Mouse (Mus musculus) forebrain, embryonic 11.5 days (tissue): ENCODE measurements around the gene Vill. TPM values are rescaled to one million over a fixed set of nuclear protein-coding genes. Genes with fewer than 3 reads are reported as not detected.
A peak's percentile ranks its signal among the peaks of the same experiment; 100 is the strongest.

Source experiments
- ATAC-seq: fragments of 200-750 bp; cut with Nextera tagmentation; replicated peaks from 2 replicates; pipeline ENCODE4 v1.8.0; 2017; ENCODE audit warnings: moderate TSS enrichment; ENCODE audit not compliant: low FRiP score
- DNase-seq: peaks from one replicate; pipeline ENCODE4 v3.0.0-alpha.2; 2017; ENCODE audit warnings: low spot score
- H3K27ac ChIP-seq: fragments of 300-500 bp; sonication (generic); 2 replicates; pipeline ENCODE4 v1.5.1; 2014; ENCODE audit warnings: low read depth, low read length
- H3K27me3 ChIP-seq: fragments of 300-500 bp; sonication (generic); 2 replicates; pipeline ENCODE4 v1.6.1; 2014; ENCODE audit warnings: mild to moderate bottlenecking, low read length, mixed read lengths; ENCODE audit not compliant: control insufficient read depth, insufficient read depth
- H3K36me3 ChIP-seq: fragments of 300-500 bp; sonication (generic); 2 replicates; pipeline ENCODE4 v1.6.1; 2014; ENCODE audit warnings: mild to moderate bottlenecking, low read length, moderate library complexity, mixed read lengths; ENCODE audit not compliant: control insufficient read depth, insufficient read depth
- H3K4me1 ChIP-seq: fragments of 300-500 bp; sonication (generic); replicated peaks from 2 replicates; pipeline ENCODE4 v1.6.1; 2014; ENCODE audit warnings: low read length, mixed read lengths; ENCODE audit not compliant: control insufficient read depth, insufficient read depth
- H3K4me2 ChIP-seq: fragments of 300-500 bp; sonication (generic); 2 replicates; pipeline ENCODE4 v1.6.1; 2014; ENCODE audit warnings: low read depth, mild to moderate bottlenecking, low read length, moderate library complexity, mixed read lengths; ENCODE audit not compliant: severe bottlenecking
- H3K4me3 ChIP-seq: fragments of 300-500 bp; sonication (generic); 2 replicates; pipeline ENCODE4 v1.5.1; 2014; ENCODE audit warnings: low read depth, low read length
- H3K9ac ChIP-seq: fragments of 300-500 bp; sonication (generic); 2 replicates; pipeline ENCODE4 v1.6.1; 2014; ENCODE audit warnings: low read length
- H3K9me3 ChIP-seq: fragments of 300-500 bp; sonication (generic); 2 replicates; pipeline ENCODE4 v1.6.1; 2016; ENCODE audit warnings: low read length, mixed read lengths; ENCODE audit not compliant: control insufficient read depth
- WGBS: fragments of 180-500 bp; shearing (Covaris S2); extraction: QIAGEN DNeasy Blood & Tissue Kit; methylation state at CpG from one replicate; pipeline ENCODE4 v1.1.7; 2014; 5-methylcytosine and 5-hydroxymethylcytosine counted together
- polyA plus RNA-seq: library from polyadenylated mRNA; unstranded; fragments of >200 nt; fragmentation: Nextera tagmentation; extraction: Ambion mirVana; gene quantifications from 2 replicates; pipeline ENCODE4 v1.2.1, GENCODE M21; 2014

The Vill gene
- polyA plus RNA-seq, 1 experiment from 2014 or later, result 8.6 TPM

- 72% methylated on average over 4 of the region's 4 CpGs for WGBS
- Histone ChIP-seq H3K9ac (no peak overlapping the region), H3K4me1 (no peaks in the 10 kb centered on the region), H3K27me3 (no peaks in the 10 kb centered on the region), H3K4me2 (no peak overlapping the region), H3K4me3 (no peak overlapping the region), H3K36me3 (no peaks in the 10 kb centered on the region), H3K27ac (no peak overlapping the region), H3K9me3 (no peaks in the 10 kb centered on the region)
- ATAC-seq, result no peak
- DNase-seq, result no peak
Observed at GRCm38 (mm10) chr9:119064296-119064695, 11.7 kb downstream of the Vill start.

DNA sequence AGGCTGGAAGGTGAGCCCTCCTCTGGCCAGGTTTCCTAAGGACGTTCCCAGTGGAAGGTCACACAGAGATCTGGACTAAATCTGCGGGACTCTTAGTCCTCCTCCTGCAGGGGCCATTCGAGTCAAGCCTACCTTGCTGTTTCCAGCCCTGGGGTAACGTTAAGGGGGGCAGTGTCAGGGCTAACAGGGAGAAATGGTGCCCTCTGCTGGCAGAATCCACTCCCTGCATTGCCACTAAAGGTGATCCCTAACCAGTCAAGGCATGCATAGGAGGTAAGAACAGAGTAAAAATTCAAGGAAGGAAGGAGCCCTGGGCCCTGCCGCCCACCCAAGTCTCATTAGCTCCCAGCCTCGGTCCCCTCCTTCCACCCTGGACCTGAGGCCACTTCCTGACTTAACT is 15.0 kb downstream of the Vill start:
- 5% methylated on average over 6 of the region's 6 CpGs for WGBS
- no peaks in the 10 kb centered on the region for H3K9me3 ChIP-seq
- no peak overlapping the region for H3K4me2 ChIP-seq
- H3K36me3 ChIP-seq, result no peaks in the 10 kb centered on the region
- H3K4me3 ChIP-seq, result no peak overlapping the region
- ATAC-seq, result peak; percentile 54
- H3K27me3 ChIP-seq, result no peaks in the 10 kb centered on the region
- no peaks in the 10 kb centered on the region for H3K4me1 ChIP-seq
- H3K9ac ChIP-seq, result no peak overlapping the region
- peak; percentile 88 for DNase-seq
- no peak overlapping the region for H3K27ac ChIP-seq

DNA sequence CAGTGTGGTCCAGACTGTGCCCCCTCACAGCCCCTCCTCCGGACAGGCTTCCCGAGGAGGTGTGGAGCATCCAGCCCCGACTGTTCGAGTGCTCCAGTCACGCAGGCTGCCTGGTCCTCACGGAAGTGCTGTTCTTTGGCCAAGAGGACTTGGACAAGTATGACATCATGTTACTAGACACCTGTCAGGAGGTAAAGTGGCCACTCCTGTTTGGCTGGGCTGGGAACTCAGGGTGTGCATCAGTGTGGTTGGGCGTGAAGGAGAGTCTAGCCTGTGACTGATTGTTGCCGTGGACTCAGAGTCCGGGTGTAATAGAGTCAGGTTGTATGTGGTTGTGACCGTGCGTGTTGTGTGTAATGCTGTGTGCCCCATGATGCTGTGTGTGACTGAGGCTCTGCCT is 15.7 kb downstream of the Vill start:
- H3K9ac ChIP-seq, result no peak overlapping the region
- DNase-seq (no peak), ATAC-seq (no peak; the same call in 1 of the 2 replicates)
- H3K4me1 ChIP-seq, result no peaks in the 10 kb centered on the region
- no peak overlapping the region for H3K4me2 ChIP-seq
- no peaks in the 10 kb centered on the region for H3K36me3 ChIP-seq
- H3K27me3 ChIP-seq, result no peaks in the 10 kb centered on the region
- H3K27ac ChIP-seq, result no peak overlapping the region
- no peaks in the 10 kb centered on the region for H3K9me3 ChIP-seq
- 93% methylated on average over 11 of the region's 11 CpGs for WGBS
- H3K4me3 ChIP-seq, result no peak overlapping the region

- WGBS, result 88% methylated on average over 13 of the region's 13 CpGs
Observed at GRCm38 (mm10) chr9:119070173-119070825, 17.7 kb downstream of the Vill start.

DNA sequence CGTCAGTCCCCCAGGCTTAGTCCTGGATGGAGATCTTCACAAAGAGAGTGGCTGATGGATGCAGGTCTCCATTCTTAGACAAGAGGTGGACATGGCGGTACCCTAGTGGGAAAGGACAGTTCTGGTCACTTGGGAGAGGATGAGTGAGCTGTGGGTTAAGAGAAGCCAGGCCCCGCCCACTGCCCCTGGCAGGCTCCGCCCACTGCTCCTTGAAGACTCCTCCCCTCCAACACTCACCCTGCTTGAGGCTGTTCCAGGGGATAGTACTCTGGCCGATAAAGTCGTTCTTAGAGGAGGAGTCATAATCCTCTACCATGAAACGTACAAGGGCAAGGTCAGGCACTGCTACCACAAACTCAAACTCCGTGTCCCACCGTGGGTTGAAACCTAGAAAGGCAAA is 19.2 kb downstream of the Vill start:
- WGBS, result 88% methylated on average over 9 of the region's 9 CpGs
- Histone ChIP-seq H3K4me2 (no peak overlapping the region), H3K4me1 (no peaks in the 10 kb centered on the region), H3K9me3 (no peaks in the 10 kb centered on the region), H3K27ac (no peak overlapping the region), H3K27me3 (no peaks in the 10 kb centered on the region), H3K36me3 (no peaks in the 10 kb centered on the region), H3K4me3 (no peak overlapping the region), H3K9ac (no peak overlapping the region)
- ATAC-seq (no peak), DNase-seq (no peak)

More at GRCm38 (mm10) chr9:119070173-119070825, 17.7 kb downstream of the Vill start:
- Histone ChIP-seq H3K4me1 (no peaks in the 10 kb centered on the region), H3K36me3 (no peaks in the 10 kb centered on the region), H3K9ac (no peak overlapping the region), H3K27me3 (no peaks in the 10 kb centered on the region), H3K27ac (no peak overlapping the region), H3K4me2 (no peak overlapping the region), H3K4me3 (no peak overlapping the region), H3K9me3 (no peaks in the 10 kb centered on the region)
- no peak for DNase-seq
- no peak for ATAC-seq

DNA sequence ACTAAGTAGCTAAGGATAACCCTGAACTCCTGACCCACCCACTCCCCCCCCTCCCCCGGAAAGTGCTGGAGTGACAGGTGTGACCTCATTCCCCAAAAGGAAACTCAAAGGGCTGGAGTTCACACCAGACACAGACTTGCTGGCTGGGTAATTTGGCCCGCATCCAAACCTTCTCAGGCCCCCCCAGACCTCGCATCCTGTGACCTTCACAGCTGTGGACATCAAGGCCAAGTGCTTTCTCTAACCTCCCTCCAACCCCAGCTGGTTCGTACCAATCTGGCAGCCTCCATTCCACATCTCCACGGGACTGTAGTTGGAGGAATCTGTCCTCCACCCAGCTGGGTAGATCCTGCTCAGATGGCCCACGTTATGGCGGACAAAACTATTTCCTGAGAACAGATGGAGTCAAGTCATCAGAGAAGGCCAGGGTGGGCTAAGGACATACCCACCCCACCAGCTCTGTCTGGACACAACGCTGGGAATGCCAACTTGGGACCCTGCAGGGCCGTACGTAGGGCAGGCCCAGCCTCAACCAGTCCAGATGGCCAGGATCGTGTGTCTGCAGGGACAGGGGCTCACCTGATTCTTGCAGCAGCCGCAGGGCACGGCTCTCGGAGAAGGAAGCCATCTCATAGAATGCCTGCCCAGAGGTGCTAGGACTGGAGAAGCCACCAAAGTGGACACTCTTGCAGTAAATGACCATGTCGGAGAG is 20.8 kb downstream of the Vill start:
- 92% methylated on average over 15 of the region's 15 CpGs for WGBS
- H3K9ac ChIP-seq, result no peak overlapping the region
- H3K4me2 ChIP-seq, result no peak overlapping the region
- H3K9me3 ChIP-seq, result no peaks in the 10 kb centered on the region
- H3K4me1 ChIP-seq, result no peaks in the 10 kb centered on the region
- H3K36me3 ChIP-seq, result no peaks in the 10 kb centered on the region
- no peaks in the 10 kb centered on the region for H3K27me3 ChIP-seq
- H3K27ac ChIP-seq, result no peak overlapping the region
- ATAC-seq, result no peak
- H3K4me3 ChIP-seq, result no peak overlapping the region
- DNase-seq, result no peak

- DNase-seq (no peak), ATAC-seq (no peak)
- no peaks in the 10 kb centered on the region for H3K27me3 ChIP-seq
- no peak overlapping the region for H3K4me2 ChIP-seq
- H3K36me3 ChIP-seq, result no peaks in the 10 kb centered on the region
- 78% methylated on average over 16 of the region's 16 CpGs for WGBS
- no peaks in the 10 kb centered on the region for H3K4me1 ChIP-seq
- no peaks in the 10 kb centered on the region for H3K9me3 ChIP-seq
- H3K9ac ChIP-seq, result no peak overlapping the region
- H3K27ac ChIP-seq, result no peak overlapping the region
- H3K4me3 ChIP-seq, result no peak overlapping the region
Observed at GRCm38 (mm10) chr9:119075685-119076084, 23.1 kb downstream of the Vill start.

DNA sequence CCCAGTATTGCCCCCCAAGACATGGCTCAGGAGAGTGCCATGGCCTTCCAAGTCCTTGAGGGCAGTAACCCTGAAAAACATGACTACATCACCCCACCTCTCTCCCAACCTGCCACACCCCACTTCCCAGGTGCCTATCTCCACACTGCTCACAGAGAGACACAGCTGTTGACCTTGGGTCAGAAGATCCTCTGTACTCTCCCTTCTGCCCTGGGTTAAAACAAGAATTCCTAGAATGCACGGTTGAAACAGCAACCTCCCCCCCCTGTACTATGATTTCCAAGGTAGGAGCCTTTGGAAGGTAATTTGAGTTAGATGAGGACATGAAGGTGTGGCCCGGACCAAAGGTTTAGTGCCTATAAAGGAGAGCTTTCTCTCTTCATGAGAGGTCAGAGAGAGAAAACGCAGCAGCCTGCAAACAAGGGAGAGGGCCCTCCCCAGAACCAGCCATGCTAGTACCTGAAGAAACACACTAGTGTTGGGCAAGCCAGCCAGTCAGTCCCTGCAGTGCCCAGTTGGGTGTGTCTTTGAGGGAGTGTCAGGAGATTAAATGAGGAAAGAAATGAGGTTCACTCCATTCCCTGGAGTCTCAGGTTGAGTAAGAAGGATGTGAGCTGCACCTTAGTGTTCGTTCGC is 27.6 kb downstream of the Vill start:
- peaks cover 9% of the 10 kb centered on the region for H3K4me1 ChIP-seq
- no peak for DNase-seq
- H3K4me2 ChIP-seq, result no peak overlapping the region
- no peaks in the 10 kb centered on the region for H3K27me3 ChIP-seq
- 84% methylated on average over 5 of the region's 5 CpGs for WGBS
- H3K36me3 ChIP-seq, result no peaks in the 10 kb centered on the region
- no peaks in the 10 kb centered on the region for H3K9me3 ChIP-seq
- H3K9ac ChIP-seq, result no peak overlapping the region
- no peak overlapping the region for H3K27ac ChIP-seq
- no peak overlapping the region for H3K4me3 ChIP-seq
- ATAC-seq, result no peak
